Mouse (Mus musculus): ENCODE measurements around the gene Lypd8. TPM values are rescaled to one million over a fixed set of nuclear protein-coding genes. Genes with fewer than 3 reads are reported as not detected.
"Not testable (repeated sequence)": the region's sequence is repeated elsewhere in the genome, so short reads cannot be mapped to it uniquely, and the experiment has no call there.

The Lypd8 gene
- not detected for total RNA-seq (2021)
- long read RNA-seq, experiment 1: 0 reads
- long read RNA-seq, experiment 2: 0 reads

DNA sequence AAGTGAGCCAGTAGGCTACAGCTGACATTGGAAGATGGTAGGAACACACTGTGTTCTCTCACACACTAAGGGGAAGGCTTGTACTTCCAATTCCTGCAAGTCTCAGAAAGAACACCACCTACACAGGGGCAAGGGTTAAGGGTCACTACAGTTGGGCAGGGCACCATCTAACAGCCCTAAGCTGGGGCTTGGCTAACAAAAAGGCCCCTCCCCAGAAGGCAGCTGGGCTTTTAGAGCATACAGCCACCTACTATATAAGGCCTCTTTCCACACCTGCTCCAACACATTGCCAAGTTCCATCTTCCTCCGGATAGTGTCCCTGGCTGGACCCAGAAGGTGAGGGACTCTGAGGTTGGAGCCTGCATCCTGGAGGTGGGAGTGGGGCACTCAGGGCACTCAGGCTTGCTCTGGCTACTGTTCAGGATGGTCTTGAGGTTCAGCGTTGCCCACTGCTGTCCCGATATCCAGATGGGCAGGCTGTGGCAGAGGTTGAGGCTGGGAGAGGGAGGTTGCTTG, at the start of gene Lypd8:
TSS of gene Lypd8 (plus strand) at position 281 of the 516 bp plus-strand sequence.
- no peak for DNase-seq
- intact Hi-C loops (cut with DNase I): no loop called here

DNA sequence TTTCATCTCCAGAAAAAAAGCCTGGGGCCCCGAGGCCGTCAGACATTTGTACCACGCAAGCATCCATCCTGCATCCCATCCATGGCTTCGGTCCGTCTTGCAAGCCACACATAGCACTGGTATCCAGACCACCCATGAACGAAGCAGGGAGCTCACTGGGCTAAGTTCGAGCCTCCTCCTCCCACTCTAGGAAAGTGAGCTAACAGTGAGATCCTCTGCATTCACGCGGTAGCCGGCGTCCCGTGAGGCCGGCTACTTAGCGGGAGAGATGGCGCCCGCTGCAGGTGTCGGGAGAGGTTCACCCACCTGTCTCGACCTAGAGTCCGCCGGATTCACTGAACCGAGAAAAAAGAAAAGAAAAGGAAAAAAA, 49.0 kb upstream of the Lypd8 start:
- DNase-seq: no peak
- intact Hi-C loops (cut with DNase I): no loop called here

DNA sequence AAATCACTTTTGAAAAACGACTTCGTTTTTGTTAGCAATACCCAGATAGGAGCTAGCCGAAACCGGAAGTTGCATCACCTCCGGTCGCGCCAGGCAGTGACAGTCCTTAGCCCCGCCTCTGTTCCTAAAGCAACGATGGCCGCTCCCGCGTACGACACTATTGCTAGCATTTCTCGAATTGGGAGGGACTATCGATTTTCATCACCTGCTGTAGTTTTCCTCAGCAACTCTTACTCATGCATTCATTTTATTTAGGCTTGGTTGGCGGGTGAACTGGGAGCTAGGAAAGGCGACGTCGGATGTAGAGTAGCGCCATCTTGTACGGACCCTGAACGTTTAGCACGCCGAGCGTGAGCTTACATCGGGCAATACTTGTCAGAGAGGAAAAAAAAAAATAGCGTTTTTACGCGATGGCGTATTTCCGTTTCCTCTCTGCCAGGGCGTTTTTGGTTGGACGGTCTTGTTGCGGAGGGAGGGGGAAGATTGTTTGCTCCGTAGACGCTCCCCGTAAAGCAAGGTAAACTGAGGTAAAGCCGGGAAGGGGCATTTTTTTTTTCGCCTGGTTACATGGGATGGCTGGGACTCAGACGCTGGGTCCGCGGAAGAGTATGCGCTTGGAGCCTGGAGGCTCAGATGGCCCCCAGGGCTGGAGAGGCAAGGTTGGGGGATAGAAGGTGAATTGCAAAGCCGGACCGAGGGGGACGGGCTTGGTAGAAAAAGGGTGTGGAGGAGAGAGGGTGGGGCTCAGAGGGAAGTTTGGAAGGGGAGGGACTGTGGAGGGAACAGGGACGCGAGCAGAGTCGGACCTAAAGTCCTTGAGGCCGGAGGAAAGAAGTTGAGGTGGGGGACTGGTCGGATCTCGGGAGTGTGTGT, 48.3 kb upstream of the Lypd8 start, which contains the start of the genes Zfp672 and Sh3bp5l:
TSS of gene Zfp672 (minus strand) at position 64 of the 873 bp plus-strand sequence.
TSS of gene Sh3bp5l (plus strand) at position 449 of the 873 bp plus-strand sequence.
- intact Hi-C loops (cut with DNase I): no loop called here
- peak; percentile 87 to 91 for DNase-seq

DNA sequence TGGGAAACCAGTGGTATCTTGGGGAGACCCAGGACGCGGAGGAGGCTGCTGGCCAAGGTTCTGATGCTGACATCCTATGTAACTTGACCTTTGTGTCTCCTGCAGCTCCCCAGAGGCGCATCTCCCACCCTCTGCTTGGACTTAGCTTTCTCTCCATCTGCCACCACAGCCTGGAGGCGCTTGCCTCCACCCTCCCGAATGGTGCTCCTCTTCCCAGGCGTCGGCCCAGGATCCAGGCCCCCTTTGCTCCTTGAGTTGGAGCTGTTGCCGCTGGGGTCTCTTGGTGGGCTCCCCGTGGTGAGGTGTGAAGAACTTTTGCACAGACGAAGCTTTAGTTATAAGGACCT, 47.7 kb upstream of the Lypd8 start:
- intact Hi-C loops (cut with DNase I): no loop called here
- no peak for DNase-seq

DNA sequence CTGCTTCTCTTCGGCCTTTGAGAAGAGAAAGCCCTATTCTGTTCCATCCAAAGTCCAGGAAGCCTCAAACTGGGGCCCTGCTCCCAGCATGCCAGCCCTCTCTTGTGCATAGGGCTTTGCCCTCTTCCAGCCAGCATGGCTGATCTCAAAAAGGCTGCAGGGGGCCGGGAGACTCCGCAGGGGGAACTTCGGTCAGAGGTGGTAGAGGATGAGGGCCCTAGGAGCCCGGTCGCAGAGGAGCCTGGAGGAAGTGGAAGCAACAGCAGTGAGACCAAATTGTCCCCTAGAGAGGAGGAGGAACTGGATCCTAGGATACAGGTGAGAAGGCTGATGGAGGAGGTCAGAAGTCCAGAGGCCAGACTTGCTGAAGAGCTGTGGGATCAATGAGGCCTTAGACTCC, 47.3 kb upstream of the Lypd8 start:
- intact Hi-C loops (cut with DNase I): no loop called here
- no peak for DNase-seq

DNA sequence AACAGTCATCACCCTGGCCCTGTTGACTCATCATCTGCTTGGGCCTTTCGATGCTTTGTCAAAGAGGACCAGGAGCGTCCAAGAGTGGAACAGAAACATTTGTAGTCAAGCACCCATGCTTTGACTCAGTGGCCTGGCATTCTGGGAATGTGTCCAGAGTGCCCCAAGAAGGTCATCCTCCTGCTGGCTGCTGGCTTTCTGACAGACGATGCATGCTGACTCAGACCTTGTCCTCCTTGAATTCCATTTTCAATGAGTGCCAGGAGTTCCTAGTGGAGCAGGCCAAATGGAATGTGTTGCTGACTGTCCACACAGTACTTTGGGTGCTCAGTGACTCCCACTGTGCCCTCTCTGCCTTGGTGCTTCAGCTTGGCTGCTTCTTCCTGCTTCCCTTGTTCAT, 44.1 kb upstream of the Lypd8 start:
- intact Hi-C loops (cut with DNase I): no loop called here

DNA sequence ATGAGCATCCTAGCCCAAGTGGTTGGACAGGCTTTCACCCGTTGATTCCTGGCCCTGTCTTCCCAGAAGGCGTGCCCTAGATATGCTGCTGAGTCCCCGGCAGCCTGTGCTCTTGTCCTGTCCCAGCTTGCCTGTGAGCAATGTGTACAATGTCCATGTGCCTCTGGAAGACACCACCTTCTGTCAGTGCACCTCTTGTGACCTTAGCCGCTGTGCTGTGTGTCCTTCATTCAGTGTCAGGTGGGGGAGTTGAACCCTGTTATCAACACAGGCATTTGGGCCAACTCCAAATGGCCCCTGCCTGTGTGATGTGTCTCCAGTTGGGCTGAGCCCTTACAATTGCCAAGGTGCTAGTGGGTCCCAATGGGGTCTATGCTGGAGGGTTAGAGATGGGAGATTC, 32.1 kb upstream of the Lypd8 start:
- DNase-seq: peak in 1 of 2 experiments; percentile 14
- intact Hi-C loops (cut with DNase I): no loop called here

More for the DNA sequence above, 44.1 kb upstream of the Lypd8 start:
- DNase-seq: peak; percentile 29 to 49

DNA sequence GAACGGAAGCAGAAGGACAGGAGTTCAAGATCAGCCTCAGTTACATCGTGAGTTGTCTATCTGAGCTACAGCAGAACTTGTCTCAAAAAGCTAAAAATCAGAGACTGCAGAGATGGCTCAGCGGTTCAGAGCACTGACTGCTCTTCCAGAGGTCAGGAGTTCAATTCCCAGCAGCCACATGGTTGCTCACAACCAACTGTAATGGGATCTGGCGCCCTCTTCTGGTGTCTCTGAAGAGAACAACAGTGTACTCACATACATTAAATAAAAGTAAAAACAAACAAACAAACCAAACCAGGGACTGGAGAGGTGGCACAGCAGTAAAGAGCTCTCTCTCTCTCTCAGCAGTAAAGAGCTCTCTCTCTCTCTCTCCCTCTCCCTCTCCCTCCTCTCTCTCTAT, 28.2 kb upstream of the Lypd8 start:
- intact Hi-C loops (cut with DNase I): no loop called here
- no peak for DNase-seq

DNA sequence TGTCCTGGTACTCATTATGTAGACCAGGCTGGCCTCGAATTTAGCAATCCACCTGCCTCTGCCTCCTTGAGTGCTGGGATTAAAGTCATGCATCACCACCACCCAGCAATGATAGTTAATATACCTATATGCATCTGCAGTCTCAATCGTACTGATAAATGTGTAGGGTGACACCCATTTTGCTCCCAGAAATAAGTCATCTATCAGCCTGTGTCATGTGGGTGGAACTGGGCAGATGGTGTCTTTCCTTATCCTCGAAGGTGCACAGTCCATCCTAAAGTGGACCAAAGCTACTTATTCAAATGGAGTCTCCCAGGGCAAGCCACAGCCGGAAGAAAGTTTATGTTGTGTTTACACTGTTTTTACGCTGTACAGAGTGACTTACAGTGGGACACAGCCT, 27.7 kb upstream of the Lypd8 start:
- DNase-seq: no peak
- intact Hi-C loops (cut with DNase I): no loop called here

DNA sequence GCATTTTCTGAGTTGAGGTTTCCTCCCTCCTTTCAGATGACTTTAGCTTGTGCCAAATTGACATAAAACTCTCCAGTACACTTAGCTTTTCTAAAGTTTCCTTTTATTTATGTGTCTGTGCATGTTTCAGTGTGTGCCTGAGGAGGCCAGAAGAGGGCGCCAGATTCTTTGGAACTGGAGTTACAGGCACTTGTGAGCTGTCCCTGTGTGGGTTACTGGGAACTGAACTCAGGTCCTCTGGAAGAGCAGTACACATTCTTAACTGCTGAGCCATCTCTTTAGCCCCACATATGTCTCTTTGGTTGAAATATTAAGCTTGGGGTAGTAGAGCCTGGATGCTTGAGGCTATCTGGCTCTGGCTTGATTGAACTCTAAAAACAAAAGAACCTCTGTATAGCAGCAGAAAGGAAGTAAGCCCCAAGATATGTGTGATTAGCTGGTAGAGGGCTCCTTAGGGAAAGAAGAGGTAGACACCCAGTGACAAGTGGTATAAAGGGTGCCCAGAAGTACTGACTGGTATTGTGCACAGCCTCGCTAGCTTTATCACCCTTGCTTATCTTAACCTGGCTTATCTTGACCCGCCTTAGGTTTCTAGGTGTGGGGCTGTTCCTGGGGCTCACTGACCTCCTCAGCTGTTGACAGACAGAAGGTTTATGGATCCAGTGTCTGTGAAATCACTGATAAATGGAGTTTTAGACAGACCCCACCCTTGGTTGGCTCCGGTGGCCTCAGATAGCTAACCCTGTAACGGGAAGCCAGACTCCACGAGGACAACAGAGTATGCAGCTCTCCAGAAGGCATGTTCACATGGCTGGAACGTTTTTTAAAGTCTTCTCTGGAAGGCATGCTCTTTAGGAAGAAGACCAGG, 25.9 kb upstream of the Lypd8 start:
- no peak for DNase-seq
- intact Hi-C loops (cut with DNase I): no loop called here

DNA sequence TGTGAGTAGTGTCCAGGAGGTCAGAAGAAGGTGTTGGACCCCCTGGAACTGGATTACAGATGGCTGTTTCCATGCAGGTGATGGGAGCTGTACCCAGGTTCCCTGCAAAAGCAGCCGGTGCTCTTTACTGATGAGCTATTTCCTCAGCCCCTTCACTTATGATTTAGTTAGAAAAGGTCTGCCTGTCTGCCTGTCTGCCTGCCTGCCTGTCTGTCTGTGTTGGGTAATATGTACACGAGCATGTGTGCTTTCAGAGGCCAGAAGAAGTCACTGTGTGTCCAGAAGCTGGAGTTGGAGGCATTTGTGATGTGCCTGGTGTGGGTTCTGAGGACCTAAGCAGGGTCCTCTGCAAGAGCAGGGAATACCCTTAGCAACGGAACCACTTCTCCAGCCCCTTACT, 25.1 kb upstream of the Lypd8 start:
- DNase-seq: no peak
- intact Hi-C loops (cut with DNase I): no loop called here

DNA sequence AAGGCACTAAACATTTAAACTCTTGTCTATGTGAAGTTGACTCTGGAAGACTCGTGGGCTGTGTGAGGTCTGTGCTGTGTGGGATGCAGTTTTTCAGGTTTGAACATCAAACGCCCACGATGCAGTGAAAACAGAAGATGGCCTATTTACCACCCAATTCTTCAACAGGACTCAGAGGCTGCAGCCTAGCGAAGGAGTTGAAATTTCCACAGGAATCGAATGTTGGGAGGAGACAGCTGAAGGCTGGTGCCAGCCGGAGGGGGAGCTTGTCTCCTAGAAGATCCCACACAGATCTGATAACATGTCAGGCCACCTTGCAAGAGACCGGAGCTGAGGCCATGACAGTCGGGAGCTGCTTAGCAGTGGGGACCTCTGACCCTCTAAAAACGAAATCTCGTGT, 24.4 kb upstream of the Lypd8 start:
- DNase-seq: no peak

DNA sequence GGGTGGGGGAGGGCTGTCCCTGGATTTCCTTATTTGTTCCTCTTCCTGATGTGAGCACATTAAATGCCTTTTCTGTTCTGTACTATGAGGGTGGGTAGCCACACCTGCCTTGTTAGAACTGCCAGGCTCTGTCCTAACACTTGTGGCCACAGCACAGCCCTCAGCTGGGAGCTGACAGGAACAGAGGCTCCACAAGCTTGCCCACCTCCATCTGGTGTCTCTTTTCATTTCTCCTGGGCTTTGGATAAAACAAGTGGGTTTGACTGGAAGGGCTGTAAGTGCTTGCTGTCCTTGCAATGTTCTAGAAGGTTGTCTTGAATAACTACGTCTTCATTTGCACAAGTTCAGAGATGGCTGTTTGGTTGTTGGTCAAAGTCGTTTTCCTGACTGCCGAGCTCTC, 23.9 kb upstream of the Lypd8 start:
- DNase-seq: no peak
- intact Hi-C loops (cut with DNase I): no loop called here

More for the DNA sequence above, 24.4 kb upstream of the Lypd8 start:
- intact Hi-C loops (cut with DNase I): no loop called here

DNA sequence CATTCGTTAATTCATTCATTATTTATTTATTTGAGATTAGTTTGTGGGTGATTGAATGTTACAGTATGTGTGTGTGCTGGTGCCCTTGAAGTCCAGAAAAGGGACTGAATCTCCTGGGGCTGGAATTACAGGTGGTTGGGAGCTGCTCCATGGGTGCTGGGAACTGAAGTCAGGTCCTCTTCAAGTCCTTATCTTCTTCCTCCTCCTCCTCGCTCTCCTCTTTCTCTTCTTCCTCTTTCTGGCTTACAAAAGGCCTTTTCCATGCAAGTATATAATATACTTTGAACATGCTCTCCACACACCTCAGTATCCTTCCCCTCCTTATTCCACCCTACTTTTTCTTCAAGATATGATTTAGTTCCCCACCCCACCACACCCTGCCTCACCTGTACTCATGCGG, 21.8 kb upstream of the Lypd8 start:
- intact Hi-C loops (cut with DNase I): no loop called here
- DNase-seq: no peak

DNA sequence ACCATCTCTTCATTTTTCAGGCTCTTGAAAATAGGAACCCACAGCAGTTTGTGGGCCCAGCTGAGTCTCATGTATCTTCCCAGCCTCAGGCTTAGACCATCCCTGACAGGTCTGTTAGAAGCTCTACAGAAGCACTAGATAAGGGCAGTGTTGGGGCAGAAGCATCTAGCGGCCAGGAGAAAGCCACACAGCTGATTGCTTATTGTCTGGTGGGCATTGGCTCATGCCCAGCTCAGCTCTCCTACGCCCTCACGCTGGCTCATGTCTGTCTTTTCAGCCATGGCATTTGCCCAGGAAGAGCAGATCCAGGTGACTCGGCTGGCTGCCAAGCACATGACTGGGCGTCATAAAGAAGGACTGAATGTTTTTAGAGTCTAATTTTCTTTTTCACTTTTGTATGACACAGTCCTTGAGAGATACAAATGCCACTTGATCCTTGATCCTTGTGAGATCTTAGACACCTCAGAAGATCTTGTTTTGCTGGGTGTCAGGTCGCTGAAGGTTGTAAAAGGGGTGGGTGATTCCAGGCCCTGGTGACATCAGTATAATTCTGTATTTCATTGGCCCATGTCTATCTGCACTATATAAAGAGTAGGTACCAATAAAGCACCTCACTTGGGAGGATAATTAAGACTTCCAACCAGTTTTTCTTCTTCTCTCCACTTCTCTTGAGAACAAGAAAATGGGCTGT, 20.9 kb upstream of the Lypd8 start:
- DNase-seq: no peak
- intact Hi-C loops (cut with DNase I): no loop called here

DNA sequence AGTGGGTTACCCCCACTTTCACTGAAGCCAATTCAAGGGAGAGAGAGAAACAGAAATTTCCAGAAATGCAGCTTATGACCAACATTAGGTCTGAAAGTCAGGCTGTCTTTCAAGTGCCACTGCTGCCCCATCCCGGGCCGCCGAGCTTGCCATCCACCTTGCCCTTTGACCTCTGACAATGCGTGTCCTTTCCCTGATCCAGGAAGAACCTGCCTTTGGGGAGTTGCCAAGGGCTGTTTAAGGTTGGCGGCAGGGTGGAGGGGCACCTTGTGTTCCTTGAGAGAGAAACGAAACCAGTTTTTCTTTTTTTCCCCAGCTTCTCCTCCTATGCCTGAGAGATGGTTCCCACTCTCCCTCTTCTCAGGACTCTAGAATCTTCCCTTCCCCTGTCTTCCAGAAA, 16.3 kb upstream of the Lypd8 start:
- intact Hi-C loops (cut with DNase I); DNase-seq: not testable (repeated sequence)

DNA sequence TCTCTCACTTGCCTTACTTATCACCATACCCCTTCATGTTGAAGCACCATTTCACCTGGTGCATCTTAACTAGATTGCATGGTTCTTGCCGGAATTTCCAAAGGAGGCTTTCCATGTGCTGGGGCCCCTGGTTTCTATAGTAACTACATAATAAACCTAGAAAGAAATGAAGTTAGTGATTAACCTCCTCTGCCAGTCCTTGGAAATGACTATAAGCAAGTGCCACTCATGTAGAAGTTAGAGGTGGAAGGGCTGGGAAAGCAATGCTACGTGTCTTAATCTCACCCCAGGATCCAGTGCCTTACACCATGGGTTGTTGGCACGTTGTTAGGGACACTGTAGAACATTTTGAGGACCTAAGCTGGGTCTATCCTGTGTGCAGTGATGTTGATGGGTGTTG, 14.4 kb upstream of the Lypd8 start:
- intact Hi-C loops (cut with DNase I): no loop called here
- DNase-seq: no peak

DNA sequence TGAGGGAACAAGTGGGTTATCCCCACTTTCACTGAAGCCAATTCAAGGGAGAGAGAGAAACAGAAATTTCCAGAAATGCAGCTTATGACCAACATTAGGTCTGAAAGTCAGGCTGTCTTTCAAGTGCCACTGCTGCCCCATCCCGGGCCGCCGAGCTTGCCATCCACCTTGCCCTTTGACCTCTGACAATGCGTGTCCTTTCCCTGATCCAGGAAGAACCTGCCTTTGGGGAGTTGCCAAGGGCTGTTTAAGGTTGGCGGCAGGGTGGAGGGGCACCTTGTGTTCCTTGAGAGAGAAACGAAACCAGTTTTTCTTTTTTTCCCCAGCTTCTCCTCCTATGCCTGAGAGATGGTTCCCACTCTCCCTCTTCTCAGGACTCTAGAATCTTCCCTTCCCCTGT, 12.7 kb upstream of the Lypd8 start:
- DNase-seq; intact Hi-C loops (cut with DNase I): not testable (repeated sequence)

DNA sequence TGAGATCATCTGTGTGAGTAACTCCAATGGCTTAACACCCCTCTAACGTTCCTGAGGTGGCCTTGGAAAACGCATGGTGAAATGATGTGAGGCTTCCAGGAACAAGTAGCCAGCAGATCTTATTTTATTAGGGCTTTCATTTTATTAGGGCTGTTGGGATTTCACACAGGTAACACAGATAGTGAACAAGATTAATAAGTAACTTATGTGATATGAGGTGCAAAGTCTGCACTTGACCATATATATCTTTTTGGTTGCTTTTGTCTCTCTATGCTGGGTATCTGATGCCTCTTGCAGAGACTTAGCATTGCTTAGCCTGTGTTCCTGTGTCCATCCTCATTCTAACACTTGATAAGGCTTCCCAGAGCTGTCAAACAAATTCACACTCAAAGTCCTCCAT, 1.6 kb upstream of the Lypd8 start:
- DNase-seq: no peak
- intact Hi-C loops (cut with DNase I): no loop called here

DNA sequence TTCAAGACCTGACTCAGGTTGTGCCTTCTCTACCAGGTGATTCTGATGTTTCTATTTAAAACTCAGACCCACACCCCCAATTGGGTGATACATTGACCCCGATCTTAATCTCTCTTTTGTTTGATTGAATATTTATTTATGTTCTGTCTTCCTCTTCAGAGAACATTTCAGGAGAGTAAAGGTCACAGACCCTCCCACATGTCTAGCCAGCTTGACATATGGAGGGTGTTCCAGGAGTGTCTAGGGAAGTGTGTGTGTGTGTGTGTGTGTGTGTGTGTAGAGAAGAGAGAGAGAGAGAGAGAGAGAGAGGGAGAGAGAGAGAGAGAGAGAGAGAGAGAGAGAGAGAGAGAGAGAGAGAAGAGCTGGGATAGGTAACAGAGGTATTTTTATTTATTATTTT, 1.2 kb upstream of the Lypd8 start:
- intact Hi-C loops (cut with DNase I): no loop called here
- DNase-seq: no peak

DNA sequence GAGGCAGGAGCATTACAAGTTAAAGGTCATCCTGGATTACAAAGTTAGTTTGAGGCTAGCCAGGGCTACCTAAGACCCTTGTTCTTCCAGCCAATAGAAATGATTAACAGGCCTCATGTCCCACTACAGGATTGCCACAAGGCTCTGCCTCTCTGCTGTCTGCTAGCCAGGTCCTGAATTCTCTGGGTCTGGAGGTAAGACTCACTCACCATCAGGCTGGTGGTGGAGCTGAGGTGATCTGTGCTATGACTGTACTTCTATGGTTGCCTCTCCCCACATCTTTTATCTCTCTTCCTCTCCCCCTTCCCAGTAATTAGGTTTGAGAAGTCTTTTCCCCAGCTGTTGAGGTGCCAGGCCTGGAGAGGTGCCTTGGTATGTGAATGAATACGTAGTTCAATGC, 673 bp downstream of the Lypd8 start:
- DNase-seq: no peak
- intact Hi-C loops (cut with DNase I): no loop called here

Measured in heart, postnatal 14 days (tissue).